Mouse (Mus musculus): ENCODE results near the gene Rgs11.

Rgs11 gene

GRCm38 (mm10) chr17:26232863-26233262 is 30.1 kb downstream of the Rgs11 start:
- DNase-seq = peak in 1 of 2 experiments; percentile 23

GRCm38 (mm10) chr17:26234386-26234785 is 31.6 kb downstream of the Rgs11 start:
- no peak for DNase-seq

GRCm38 (mm10) chr17:26235077-26235815 is 32.5 kb downstream of the Rgs11 start:
- no peak for DNase-seq

DNA sequence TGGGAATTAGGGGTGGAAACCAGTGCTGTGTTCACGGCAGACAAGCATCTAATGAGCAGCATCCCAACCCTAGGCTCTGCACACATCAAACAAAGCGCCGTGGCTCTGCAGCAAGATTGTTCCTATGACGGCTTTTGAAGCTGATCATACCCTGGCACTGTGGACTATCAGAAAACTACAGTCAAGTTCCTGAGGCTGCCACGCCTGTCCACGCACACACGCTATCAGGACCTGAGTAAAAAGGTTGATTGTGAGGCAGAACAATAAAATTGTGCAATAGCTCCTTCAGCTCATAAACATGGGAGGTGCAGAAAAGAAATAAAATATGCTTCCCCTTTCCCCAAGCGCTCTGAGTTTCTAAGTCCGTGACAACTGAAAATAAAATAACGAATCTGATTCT is 34.9 kb downstream of the Rgs11 start:
- no peak for DNase-seq

GRCm38 (mm10) chr17:26239551-26239950 is 36.8 kb downstream of the Rgs11 start:
- no peak for DNase-seq

DNA sequence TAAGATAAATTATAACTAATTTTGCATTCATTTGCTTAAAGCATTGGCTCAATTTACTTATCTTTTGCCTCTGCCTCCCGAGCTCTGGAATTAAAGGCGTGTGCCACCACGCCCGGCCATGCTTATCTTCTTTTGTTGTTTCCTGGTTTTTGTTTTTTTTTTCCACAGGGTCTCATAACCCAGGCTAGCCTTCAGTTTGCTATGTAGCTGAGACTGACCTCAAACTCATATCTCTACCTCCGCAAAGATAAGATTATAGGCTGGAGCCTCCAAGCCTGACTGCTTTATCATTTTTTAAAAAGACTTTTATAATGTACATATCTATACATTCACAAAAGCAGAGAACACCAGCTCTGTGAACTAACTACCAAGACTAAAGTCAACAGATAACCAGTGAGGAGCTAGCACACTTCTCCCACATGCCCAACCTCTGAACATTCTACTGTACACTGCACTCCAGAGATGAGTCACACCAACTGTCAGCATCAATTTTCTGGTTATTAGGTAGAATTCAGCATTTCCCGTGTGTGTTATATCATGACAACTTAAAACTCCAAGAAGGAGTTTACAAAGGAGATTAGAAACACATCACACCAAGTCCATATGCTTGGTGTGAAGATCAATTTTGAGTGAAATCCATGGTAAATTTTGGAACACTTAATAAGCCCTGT is 37.5 kb downstream of the Rgs11 start:
- DNase-seq = no peak

DNA sequence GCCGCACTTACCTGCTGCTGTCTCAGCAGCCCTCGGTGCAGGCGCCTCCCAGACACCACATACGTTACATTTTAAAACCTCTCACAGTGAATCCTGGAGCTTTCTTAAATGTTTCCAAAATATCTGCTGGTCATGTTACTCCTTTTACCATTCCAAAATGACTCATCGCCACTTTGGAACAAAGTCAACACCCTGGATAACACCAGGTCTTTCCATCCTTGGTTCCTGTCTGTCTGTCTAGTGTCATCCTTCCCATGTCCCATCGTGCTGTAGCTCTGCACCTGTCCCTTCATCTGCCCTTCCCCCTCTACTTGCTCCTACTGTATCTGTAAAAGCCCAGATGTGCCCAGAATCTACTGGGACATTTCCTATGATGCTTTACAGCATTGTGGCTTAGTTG is 38.2 kb downstream of the Rgs11 start:
- DNase-seq = no peak

DNA sequence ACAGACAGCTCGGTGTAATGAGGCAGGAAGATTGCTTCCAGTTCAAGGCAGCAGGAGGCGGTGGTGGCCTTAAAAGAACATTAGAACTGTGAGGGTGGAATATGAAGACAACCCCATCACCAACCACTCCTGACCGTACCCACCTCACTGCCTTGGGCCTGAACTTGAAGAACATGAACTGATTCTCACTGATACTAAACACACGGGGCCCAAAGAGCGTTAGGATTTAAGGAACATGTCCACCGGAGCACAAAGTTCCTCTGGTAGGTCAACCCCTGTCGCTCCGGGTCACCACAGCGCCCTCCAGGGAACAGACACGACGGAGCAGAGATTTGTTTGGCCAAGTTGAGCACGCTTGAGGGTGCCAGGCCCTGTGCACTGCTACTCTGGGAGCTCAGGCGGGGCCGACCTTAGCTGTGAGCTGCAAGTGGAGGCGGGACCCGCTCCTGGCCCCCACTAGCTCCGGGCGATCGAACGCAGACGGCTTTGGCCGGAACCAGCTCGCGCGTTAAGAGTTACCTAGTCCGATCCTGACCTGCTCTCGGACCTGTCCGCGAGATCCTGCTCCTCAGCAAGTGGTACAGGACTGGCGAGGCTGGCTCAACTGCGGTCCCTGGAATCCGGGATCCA is 40.8 kb downstream of the Rgs11 start:
- DNase-seq = no peak

- DNase-seq = peak; percentile 95 to 96
Measured at GRCm38 (mm10) chr17:26244101-26244841, 41.5 kb downstream of the Rgs11 start, which contains the start of gene Fam234a. Gene Fam234a, minus strand, starts transcription at chr17:26244242.

GRCm38 (mm10) chr17:26251886-26252538 is 49.3 kb downstream of the Rgs11 start:
- DNase-seq = peak in 1 of 2 experiments; percentile 13

DNA sequence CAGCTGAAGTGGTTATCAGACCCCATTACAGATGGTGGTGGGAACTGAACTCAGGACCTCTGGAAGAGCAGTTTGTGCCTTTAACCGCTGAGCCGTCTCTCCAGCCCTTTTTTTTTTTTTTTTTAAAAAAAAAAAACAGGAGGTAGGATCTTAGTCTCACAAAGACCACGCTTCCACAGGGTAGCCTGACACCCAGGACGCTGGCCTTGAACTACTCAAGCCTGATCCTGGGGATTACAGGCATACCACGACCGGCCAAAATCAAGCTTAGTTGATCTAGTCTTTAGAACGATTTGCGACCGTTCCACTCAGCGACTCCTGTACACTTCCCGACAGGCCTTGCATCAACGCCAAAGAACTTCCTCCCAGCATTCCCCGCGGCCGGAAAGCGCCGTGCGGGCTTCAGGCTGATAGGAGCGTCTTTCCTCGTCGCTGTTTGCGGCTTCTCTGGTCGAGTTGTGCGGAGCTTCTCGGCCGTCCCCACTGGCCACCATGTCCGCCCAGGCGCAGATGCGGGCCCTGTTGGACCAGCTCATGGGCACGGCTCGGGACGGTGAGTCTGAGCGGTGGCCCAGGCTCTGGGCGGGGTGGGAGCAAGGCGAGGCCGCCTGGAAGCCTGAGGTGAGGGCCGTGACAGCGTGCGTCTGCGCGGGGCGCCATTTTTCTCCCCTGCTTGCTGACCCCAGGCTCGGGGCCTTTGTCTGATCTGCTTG is 49.9 kb downstream of the Rgs11 start, which contains the start of gene Luc7l:
Luc7l (plus strand) TSS at position 358 of the 713 bp plus-strand sequence.
- DNase-seq = peak; percentile 94 to 96

DNA sequence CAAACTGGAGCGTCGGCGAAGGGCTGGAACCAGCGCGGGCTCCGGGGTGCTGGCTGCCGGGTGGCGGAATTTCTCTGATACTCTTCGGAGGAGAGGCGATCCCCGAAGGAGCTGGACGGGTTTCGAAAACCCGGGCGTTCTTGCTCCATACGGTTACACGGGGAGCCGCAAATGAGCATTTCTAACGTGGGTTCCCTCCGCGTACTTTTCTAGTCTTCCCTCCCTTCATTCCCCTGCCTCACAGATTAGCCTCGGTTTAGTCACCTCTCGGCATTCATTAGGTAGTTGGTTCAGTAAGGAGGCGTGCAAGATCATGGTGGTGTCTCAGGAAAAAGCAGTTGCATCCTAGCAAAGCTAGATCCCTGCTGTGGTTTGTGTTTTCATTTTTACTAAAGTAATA is 50.6 kb downstream of the Rgs11 start:
- no peak for DNase-seq

DNA sequence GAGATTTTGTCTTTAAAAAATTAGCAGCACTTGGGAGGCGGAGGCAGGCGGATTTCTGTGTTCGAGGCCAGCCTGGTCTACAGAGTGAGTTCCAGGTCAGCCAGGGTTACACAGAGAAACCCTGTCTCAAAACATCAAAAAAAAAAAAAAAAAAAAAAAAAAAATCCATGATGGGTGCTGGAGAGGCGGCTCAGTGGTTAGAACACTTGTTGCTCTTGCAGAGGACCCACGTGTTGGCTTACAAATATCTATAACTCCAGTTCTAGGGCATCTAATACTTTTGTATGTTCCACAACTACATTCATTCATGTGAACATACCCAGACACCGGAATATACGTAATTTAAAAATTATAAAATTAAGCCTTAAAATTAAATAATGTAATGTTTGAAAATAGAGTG is 52.6 kb downstream of the Rgs11 start:
- DNase-seq = peak in 1 of 2 experiments; percentile 17

Data from cerebellum, postnatal 14 days (tissue).